Mouse (Mus musculus) lung, postnatal 0 days (tissue): ENCODE results near the gene Atg10.

Source experiments
- CTCF ChIP-seq: IDR thresholded peaks from 2 replicates; pipeline ENCODE4 v1.5.1; 2016; ENCODE audit warnings: antibody characterized with exemption, mild to moderate bottlenecking
- EP300 ChIP-seq: IDR thresholded peaks from 2 replicates; pipeline ENCODE4 v1.6.1; 2016; ENCODE audit warnings: antibody characterized with exemption, mild to moderate bottlenecking, control low read depth

DNA sequence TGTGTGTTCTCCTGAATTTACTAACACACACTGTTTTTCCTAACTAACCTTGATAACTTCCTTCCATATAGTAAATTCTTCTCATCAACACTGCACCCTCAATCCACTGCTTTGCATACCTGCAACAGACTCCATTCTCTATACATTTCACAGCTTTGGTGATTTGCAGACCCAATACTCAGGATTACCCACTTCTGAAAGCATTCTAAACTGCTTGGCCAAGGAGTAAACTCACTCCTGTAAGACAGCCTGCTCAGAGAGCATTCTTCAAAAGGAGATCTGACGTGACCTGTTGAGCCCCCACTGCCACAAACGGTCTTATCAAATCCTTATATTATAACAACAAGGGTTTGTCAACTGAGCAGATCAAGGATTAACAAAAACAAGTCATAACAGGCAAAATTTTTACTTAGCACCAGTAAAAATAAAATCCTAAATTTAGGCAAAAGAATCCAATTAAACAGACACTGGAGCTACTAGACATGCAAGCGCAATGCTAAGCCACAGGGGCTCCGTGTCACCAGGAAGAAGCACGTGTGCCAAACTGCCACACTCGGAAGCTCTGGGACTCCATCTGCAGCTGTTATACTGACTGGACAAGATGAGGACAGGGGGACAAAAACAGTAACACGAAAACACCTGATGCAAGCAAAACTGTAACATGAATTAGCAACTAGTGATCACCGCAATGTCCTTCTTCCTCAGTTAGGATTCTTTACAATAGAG is 44.4 kb downstream of the Atg10 start:
- TF ChIP-seq CTCF, result no peak
- no peak for TF ChIP-seq EP300
